Mouse (Mus musculus): ENCODE measurements around the gene Lmntd1. TPM values are rescaled to one million over a fixed set of nuclear protein-coding genes. Genes with fewer than 3 reads are reported as not detected.

Lmntd1 gene
- polyA plus RNA-seq, 1 experiment = 0.38 TPM

DNA sequence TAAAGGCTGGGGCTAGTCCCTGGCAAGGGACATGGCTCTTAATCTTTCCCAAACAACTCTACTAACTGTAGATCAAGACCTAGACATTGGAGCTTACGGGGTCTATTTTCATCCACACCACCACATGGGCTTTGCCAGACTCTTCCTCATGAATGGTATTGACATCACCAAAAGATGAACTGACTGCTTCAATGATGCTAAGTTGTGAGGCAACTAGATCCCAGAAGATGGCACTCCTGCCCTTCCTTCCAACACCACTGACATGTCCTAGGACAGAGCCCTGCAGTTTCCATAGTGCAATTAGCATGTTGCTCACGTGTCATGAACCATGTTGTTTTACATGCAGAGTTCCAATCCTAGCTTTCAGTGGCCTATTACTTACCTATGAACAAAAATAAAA is 217.6 kb downstream of the Lmntd1 start:
- Histone ChIP-seq H3K4me3 (ENCODE audit: control insufficient read depth, insufficient read depth, low read length) (no peak overlapping the region), H3K36me3 (ENCODE audit: control insufficient read depth, insufficient read depth, low read length) (no peaks in the 10 kb centered on the region), H3K27ac (ENCODE audit: control insufficient read depth, insufficient read depth, low read length) (no peak overlapping the region), H3K27me3 (ENCODE audit: control insufficient read depth, insufficient read depth, low read length) (no peaks in the 10 kb centered on the region), H3K4me1 (replicated peaks; ENCODE audit: control insufficient read depth, insufficient read depth, low read length) (no peaks in the 10 kb centered on the region)
- TF ChIP-seq POLR2A (IDR thresholded peaks at IDR 0.05; ENCODE audit: control insufficient read depth, extremely low read depth, insufficient read depth, low read length, poor library complexity) (no peak), CTCF (IDR thresholded peaks at IDR 0.05; ENCODE audit: borderline replicate concordance, control insufficient read depth, extremely low read depth, insufficient read depth, low read length, poor library complexity) (no peak)
- no peak for DNase-seq
- 93% methylated on average over 2 of the region's 2 CpGs for WGBS

DNA sequence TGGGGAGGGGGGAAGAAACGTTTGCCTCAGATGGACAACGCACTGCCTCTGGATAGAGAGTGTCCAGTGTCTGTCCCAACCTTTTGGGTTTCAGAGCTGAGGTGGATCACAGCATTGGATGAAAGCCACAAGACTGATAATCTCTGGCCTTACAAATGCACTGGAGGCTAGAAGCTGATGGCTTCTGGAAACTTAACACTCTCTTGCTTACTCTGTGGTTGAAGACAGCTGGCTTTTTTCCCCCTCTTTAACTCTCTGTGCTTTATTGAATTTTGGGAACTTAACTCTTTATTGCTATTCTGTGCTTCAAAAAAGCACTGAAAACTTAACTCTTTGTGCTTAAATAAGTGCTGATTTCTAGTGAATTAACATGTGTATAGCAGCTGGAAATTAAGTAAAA is 223.7 kb downstream of the Lmntd1 start:
- Histone ChIP-seq H3K36me3 (ENCODE audit: control insufficient read depth, insufficient read depth, low read length) (no peaks in the 10 kb centered on the region), H3K27ac (ENCODE audit: control insufficient read depth, insufficient read depth, low read length) (no peak overlapping the region), H3K4me3 (ENCODE audit: control insufficient read depth, insufficient read depth, low read length) (no peak overlapping the region), H3K27me3 (ENCODE audit: control insufficient read depth, insufficient read depth, low read length) (no peaks in the 10 kb centered on the region), H3K4me1 (replicated peaks; ENCODE audit: control insufficient read depth, insufficient read depth, low read length) (no peaks in the 10 kb centered on the region)
- WGBS = 91% methylated on average over 2 of the region's 2 CpGs
- no peak for TF ChIP-seq CTCF (IDR thresholded peaks at IDR 0.05; ENCODE audit: borderline replicate concordance, control insufficient read depth, extremely low read depth, insufficient read depth, low read length, poor library complexity)
- TF ChIP-seq POLR2A (IDR thresholded peaks at IDR 0.05; ENCODE audit: control insufficient read depth, extremely low read depth, insufficient read depth, low read length, poor library complexity) = no peak
- no peak for DNase-seq

DNA sequence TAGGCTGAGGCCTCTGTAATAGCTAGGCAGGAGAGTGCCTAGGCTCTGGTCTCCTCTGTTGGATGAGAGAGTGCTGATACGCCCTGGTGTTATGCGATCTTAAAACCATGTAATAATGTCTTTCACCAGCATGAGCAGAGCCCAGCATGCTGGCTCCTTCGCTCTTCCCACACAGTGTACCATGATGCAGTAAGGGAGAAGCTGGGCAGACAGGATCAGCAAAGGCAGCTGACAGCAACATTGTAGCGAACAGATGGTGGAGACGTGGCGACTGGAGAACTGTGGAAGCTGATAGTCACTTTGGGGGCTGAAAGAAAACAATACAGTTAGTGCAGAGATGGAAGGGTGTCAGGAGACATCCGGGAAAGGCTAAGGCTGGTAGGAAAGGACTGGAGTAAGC is 224.2 kb downstream of the Lmntd1 start:
- WGBS = 96% methylated on average over 7 of the region's 7 CpGs
- Histone ChIP-seq H3K4me1 (replicated peaks; ENCODE audit: control insufficient read depth, insufficient read depth, low read length) (no peaks in the 10 kb centered on the region), H3K27me3 (ENCODE audit: control insufficient read depth, insufficient read depth, low read length) (no peaks in the 10 kb centered on the region), H3K27ac (ENCODE audit: control insufficient read depth, insufficient read depth, low read length) (no peak overlapping the region), H3K4me3 (ENCODE audit: control insufficient read depth, insufficient read depth, low read length) (no peak overlapping the region), H3K36me3 (ENCODE audit: control insufficient read depth, insufficient read depth, low read length) (no peaks in the 10 kb centered on the region)
- TF ChIP-seq CTCF (IDR thresholded peaks at IDR 0.05; ENCODE audit: borderline replicate concordance, control insufficient read depth, extremely low read depth, insufficient read depth, low read length, poor library complexity) = no peak
- no peak for TF ChIP-seq POLR2A (IDR thresholded peaks at IDR 0.05; ENCODE audit: control insufficient read depth, extremely low read depth, insufficient read depth, low read length, poor library complexity)
- no peak for DNase-seq

DNA sequence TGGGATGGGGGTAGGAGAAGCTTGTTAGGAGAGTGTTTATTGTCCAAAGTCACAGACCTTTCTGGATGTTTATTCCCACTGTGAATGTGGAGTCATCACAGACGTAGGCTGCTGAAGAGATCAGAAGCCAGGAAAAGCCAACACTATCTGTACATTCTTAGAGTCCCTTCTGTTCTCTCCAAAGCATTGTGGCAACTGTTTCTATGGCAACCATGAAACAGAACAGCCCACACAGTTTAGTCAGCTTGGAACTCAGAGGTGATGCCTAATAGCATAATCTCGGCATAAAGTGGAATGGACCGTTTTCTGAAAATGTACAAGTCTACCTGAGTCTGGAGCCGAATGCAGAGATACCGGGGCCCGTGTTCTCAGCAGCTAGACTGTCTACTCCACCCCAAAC is 226.7 kb downstream of the Lmntd1 start:
- no peak overlapping the region for H3K4me3 ChIP-seq (ENCODE audit: control insufficient read depth, insufficient read depth, low read length)
- H3K27ac ChIP-seq (ENCODE audit: control insufficient read depth, insufficient read depth, low read length) = no peak overlapping the region
- H3K27me3 ChIP-seq (ENCODE audit: control insufficient read depth, insufficient read depth, low read length) = no peaks in the 10 kb centered on the region
- no peak for DNase-seq
- 94% methylated on average over 6 of the region's 6 CpGs for WGBS
- TF ChIP-seq POLR2A (IDR thresholded peaks at IDR 0.05; ENCODE audit: control insufficient read depth, extremely low read depth, insufficient read depth, low read length, poor library complexity) (no peak), CTCF (IDR thresholded peaks at IDR 0.05; ENCODE audit: borderline replicate concordance, control insufficient read depth, extremely low read depth, insufficient read depth, low read length, poor library complexity) (no peak)
- H3K36me3 ChIP-seq (ENCODE audit: control insufficient read depth, insufficient read depth, low read length) = no peaks in the 10 kb centered on the region
- no peaks in the 10 kb centered on the region for H3K4me1 ChIP-seq (replicated peaks; ENCODE audit: control insufficient read depth, insufficient read depth, low read length)

DNA sequence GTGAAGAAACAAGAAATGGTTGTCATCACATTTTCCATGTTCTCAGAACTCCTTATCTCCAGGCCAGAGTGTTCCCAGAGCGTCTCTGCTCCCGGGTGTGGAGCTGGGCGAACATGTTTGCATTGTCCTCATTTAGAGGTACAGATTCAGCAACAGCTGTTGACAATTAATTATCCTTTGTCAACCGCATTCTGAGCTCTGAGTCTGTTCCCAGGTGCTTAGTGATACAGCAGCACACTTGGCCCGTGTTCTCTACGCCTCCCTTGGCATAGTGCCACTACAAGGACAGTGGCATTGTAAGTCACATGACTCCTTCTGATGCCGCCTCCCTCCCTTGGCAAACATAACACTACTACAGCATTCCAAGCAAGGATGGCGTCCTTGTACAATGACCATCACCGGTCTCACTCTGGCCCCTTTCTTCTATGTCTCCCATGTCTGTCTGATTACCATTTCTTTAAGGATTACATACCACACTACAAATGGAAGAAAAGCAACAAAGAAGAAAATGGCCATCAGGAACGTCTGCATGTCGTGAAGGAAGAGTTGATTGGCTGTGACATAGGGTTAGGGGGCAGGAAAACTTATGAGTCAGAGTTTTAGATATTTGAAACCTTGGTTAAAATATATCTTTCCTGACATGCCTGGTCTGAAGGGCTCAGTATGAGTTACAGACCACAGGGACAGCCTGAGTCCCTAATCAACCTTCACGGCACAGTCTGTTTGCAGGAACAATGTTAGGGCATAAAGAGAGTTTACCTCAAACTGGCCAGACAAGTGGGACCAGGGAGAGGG is 231.3 kb downstream of the Lmntd1 start:
- DNase-seq = no peak
- Histone ChIP-seq H3K4me1 (replicated peaks; ENCODE audit: control insufficient read depth, insufficient read depth, low read length) (peaks cover 5% of the 10 kb centered on the region), H3K27ac (ENCODE audit: control insufficient read depth, insufficient read depth, low read length) (no peak overlapping the region), H3K27me3 (ENCODE audit: control insufficient read depth, insufficient read depth, low read length) (no peaks in the 10 kb centered on the region), H3K36me3 (ENCODE audit: control insufficient read depth, insufficient read depth, low read length) (no peaks in the 10 kb centered on the region), H3K4me3 (ENCODE audit: control insufficient read depth, insufficient read depth, low read length) (no peak overlapping the region)
- WGBS = 92% methylated on average over 12 of the region's 12 CpGs
- TF ChIP-seq CTCF (IDR thresholded peaks at IDR 0.05; ENCODE audit: borderline replicate concordance, control insufficient read depth, extremely low read depth, insufficient read depth, low read length, poor library complexity) = no peak
- TF ChIP-seq POLR2A (IDR thresholded peaks at IDR 0.05; ENCODE audit: control insufficient read depth, extremely low read depth, insufficient read depth, low read length, poor library complexity) = no peak

DNA sequence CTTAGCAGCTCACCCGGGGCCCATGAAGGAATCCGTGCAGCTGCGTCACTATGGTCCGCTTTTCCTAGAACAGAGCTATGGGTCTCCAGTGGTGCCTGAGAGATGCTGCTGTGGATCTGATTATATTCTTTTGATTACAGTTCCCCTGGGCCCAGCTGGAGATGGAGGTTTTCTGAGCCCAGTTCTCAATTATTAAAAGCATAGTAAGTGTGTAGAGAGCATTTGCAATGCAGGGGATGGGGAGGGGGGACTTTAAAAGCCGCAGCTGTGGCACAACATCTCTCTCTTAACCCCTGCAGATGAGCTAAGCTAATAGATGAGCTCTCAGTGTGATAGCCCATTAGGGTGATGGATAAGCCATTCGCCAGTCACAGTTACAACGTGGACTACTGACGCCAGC is 233.2 kb downstream of the Lmntd1 start:
- WGBS = 98% methylated on average over 8 of the region's 8 CpGs
- DNase-seq = no peak
- TF ChIP-seq POLR2A (IDR thresholded peaks at IDR 0.05; ENCODE audit: control insufficient read depth, extremely low read depth, insufficient read depth, low read length, poor library complexity) (no peak), CTCF (IDR thresholded peaks at IDR 0.05; ENCODE audit: borderline replicate concordance, control insufficient read depth, extremely low read depth, insufficient read depth, low read length, poor library complexity) (no peak)
- no peak overlapping the region for H3K4me3 ChIP-seq (ENCODE audit: control insufficient read depth, insufficient read depth, low read length)
- no peaks in the 10 kb centered on the region for H3K27me3 ChIP-seq (ENCODE audit: control insufficient read depth, insufficient read depth, low read length)
- H3K4me1 ChIP-seq (replicated peaks; ENCODE audit: control insufficient read depth, insufficient read depth, low read length) = peaks cover 5% of the 10 kb centered on the region
- H3K27ac ChIP-seq (ENCODE audit: control insufficient read depth, insufficient read depth, low read length) = no peak overlapping the region
- H3K36me3 ChIP-seq (ENCODE audit: control insufficient read depth, insufficient read depth, low read length) = no peaks in the 10 kb centered on the region
